Mouse (Mus musculus) bone marrow macrophage, adult 2 months (primary cell): ENCODE data around the gene Lemd2.

ENCODE experiments used
- CTCF ChIP-seq: IDR thresholded peaks from 2 replicates; pipeline ENCODE4 v1.5.1; 2012; ENCODE audit warnings: low read depth, mild to moderate bottlenecking, low read length, moderate library complexity
- POLR2A ChIP-seq: IDR thresholded peaks from 2 replicates; pipeline ENCODE4 v1.6.1; 2012; ENCODE audit warnings: mild to moderate bottlenecking, low read depth, low read length, borderline replicate concordance

DNA sequence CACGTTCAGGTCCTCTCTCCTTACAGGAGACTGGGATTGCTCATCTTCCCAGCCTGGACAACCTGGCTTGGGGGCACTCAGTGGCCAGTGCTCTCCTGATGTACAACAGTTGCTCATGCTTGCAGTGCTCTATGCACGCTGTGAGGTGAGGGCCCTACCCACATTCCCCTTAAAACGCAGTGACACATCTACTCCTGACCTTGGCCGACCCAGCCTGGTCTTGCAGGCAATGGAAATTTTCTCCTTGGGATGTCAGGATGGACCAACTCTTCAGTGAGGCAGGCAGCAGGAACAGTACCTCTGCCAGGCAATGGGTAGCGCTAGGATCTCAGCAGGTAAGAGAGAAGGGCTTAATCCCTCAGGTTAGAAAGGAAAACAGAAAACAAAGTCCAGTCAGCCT is 17.2 kb downstream of the Lemd2 start:
- TF ChIP-seq CTCF: no peak
- no peak for TF ChIP-seq POLR2A
